Mouse (Mus musculus) left cerebral cortex, adult 11 months (tissue): ENCODE results near the gene Dnajc15.
"Not testable (repeated sequence)": the region's sequence is repeated elsewhere in the genome, so short reads cannot be mapped to it uniquely, and the experiment has no call there.

Experiments used
- DNase-seq: peaks from one replicate; pipeline ENCODE4 v3.0.0; 2022; ENCODE audit warnings: low spot score

Gene Dnajc15

GRCm38 (mm10) chr14:77874304-77875241 lies at the start of gene Dnajc15:
Dnajc15 (minus strand) TSS chr14:77875125.
- peak; percentile 78 for DNase-seq

GRCm38 (mm10) chr14:77923076-77923865 lies 48.3 kb upstream of the Dnajc15 start:
- no peak for DNase-seq

GRCm38 (mm10) chr14:77921641-77922040 lies 46.7 kb upstream of the Dnajc15 start:
- DNase-seq = no peak

- no peak for DNase-seq
Observed at GRCm38 (mm10) chr14:77915776-77916175, 40.9 kb upstream of the Dnajc15 start.

- no peak for DNase-seq
Observed at GRCm38 (mm10) chr14:77906586-77906985, 31.7 kb upstream of the Dnajc15 start.

GRCm38 (mm10) chr14:77905466-77905865 lies 30.5 kb upstream of the Dnajc15 start:
- no peak for DNase-seq

- no peak for DNase-seq
Observed at GRCm38 (mm10) chr14:77904171-77904762, 29.3 kb upstream of the Dnajc15 start, which contains the start of gene Epsti1. Epsti1 (plus strand) TSS chr14:77904239.

GRCm38 (mm10) chr14:77902541-77902940 lies 27.6 kb upstream of the Dnajc15 start:
- no peak for DNase-seq

GRCm38 (mm10) chr14:77895951-77896350 lies 21.0 kb upstream of the Dnajc15 start:
- DNase-seq = no peak

- no peak for DNase-seq
Observed at GRCm38 (mm10) chr14:77889911-77890310, 15.0 kb upstream of the Dnajc15 start.

GRCm38 (mm10) chr14:77886941-77887340 lies 12.0 kb upstream of the Dnajc15 start:
- DNase-seq = no peak

GRCm38 (mm10) chr14:77886376-77886775 lies 11.5 kb upstream of the Dnajc15 start:
- DNase-seq = no peak

- DNase-seq = no peak
Observed at GRCm38 (mm10) chr14:77882669-77883068, 7.7 kb upstream of the Dnajc15 start.

GRCm38 (mm10) chr14:77881998-77882397 lies 7.1 kb upstream of the Dnajc15 start:
- no peak for DNase-seq

GRCm38 (mm10) chr14:77877876-77878275 lies 3.0 kb upstream of the Dnajc15 start:
- not testable (repeated sequence) for DNase-seq

GRCm38 (mm10) chr14:77876199-77876598 lies 1.3 kb upstream of the Dnajc15 start:
- no peak for DNase-seq

- DNase-seq = no peak
Observed at GRCm38 (mm10) chr14:77871380-77871975, 3.4 kb downstream of the Dnajc15 start.

GRCm38 (mm10) chr14:77870926-77871325 lies 4.0 kb downstream of the Dnajc15 start:
- no peak for DNase-seq

GRCm38 (mm10) chr14:77867601-77868000 lies 7.3 kb downstream of the Dnajc15 start:
- no peak for DNase-seq

- DNase-seq = no peak
Observed at GRCm38 (mm10) chr14:77864510-77864909, 10.4 kb downstream of the Dnajc15 start.

GRCm38 (mm10) chr14:77864051-77864450 lies 10.9 kb downstream of the Dnajc15 start:
- no peak for DNase-seq
